Mouse (Mus musculus): Measurements from ENCODE around the gene Micu1. TPM values are rescaled to one million over a fixed set of nuclear protein-coding genes. Genes with fewer than 3 reads are reported as not detected.

Gene Micu1
- polyA plus RNA-seq, 1 experiment = 74.1 TPM

DNA sequence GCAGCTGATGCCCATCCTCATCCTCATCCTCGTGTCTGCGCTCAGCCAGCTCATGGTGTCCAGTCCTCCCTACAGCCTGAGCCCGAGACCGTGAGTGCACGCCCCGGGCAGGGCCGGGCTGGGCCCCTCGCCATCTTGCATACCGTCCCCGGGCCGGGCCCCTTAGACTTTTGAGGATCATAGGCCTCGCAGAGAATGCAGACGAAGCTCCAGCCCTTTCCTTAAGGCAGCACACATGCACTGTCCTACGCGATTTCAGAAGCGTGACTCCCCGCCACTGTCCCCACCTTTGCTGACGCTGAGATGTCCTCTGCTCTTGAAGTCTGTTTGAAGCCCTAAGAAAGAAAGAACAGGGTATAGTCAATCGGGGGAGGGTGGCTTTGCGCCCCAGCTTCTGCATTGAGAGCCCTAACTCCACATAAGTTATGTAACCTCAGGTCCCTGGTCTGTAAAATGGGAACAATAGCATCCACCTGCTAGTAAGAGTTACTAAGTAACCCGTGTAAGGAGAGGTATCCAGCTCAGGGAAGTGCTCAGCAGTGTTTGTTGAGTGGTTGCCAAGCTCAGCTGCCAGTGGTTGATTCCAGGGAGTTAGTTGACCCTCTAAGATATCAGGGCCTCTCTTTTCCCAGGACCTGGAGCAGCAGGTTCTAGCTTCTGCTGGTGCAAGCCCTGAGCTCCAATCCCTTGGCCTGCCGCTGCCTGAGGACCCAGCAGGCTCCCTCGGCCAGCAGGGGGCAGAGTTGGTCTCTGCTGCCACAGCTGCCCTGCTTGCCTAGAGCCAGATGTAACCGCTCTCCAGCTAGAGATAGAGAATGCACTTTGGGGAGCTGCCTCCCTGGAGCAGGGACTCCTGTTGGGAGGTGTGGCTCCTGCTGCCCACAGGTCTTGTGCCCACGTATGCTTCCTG is 192.2 kb downstream of the Micu1 start:
- Histone ChIP-seq H3K4me1 (ENCODE audit: control insufficient read depth, insufficient read depth, low read length) (peaks cover 11% of the 10 kb centered on the region), H3K27ac (ENCODE audit: insufficient read depth, low read length) (no peak overlapping the region), H3K4me3 (ENCODE audit: insufficient read depth, low read length) (no peak overlapping the region)
- TF ChIP-seq CTCF (IDR thresholded peaks at IDR 0.05; ENCODE audit: borderline replicate concordance, insufficient read depth, low read length) (peak; percentile 99), POLR2A (IDR thresholded peaks at IDR 0.05; ENCODE audit: low read depth, low read length) (no peak)

- TF ChIP-seq CTCF (IDR thresholded peaks at IDR 0.05; ENCODE audit: borderline replicate concordance, insufficient read depth, low read length) = no peak
- no peak for TF ChIP-seq POLR2A (IDR thresholded peaks at IDR 0.05; ENCODE audit: low read depth, low read length)
- Histone ChIP-seq H3K4me1 (ENCODE audit: control insufficient read depth, insufficient read depth, low read length) (peaks cover 17% of the 10 kb centered on the region), H3K27ac (ENCODE audit: insufficient read depth, low read length) (no peak overlapping the region), H3K4me3 (ENCODE audit: insufficient read depth, low read length) (no peak overlapping the region)
Measured at GRCm38 (mm10) chr10:59895460-59896186, 193.3 kb downstream of the Micu1 start.

DNA sequence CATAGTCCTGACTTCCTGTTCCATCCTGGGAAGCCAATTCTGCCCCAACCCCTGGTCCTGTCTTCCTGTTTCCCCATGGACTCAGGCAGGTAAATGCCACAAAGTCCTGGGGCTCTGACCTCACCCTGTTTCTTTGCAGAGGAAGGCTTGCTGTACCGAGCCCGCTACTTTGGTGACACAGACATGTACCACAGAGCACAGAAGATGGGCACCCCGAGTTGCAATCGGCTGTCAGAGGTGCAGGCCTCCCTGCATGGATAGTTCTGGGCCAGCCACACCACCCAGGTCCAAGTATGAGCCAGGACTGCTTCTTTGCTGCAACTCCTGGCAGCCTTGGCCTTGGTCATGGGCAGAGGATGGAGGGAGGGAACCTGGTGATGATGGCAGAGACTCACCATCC is 193.9 kb downstream of the Micu1 start:
- TF ChIP-seq POLR2A (IDR thresholded peaks at IDR 0.05; ENCODE audit: low read depth, low read length) (no peak), CTCF (IDR thresholded peaks at IDR 0.05; ENCODE audit: borderline replicate concordance, insufficient read depth, low read length) (no peak)
- H3K4me1 ChIP-seq (ENCODE audit: control insufficient read depth, insufficient read depth, low read length) = peaks cover 17% of the 10 kb centered on the region
- H3K27ac ChIP-seq (ENCODE audit: insufficient read depth, low read length) = no peak overlapping the region
- no peak overlapping the region for H3K4me3 ChIP-seq (ENCODE audit: insufficient read depth, low read length)

DNA sequence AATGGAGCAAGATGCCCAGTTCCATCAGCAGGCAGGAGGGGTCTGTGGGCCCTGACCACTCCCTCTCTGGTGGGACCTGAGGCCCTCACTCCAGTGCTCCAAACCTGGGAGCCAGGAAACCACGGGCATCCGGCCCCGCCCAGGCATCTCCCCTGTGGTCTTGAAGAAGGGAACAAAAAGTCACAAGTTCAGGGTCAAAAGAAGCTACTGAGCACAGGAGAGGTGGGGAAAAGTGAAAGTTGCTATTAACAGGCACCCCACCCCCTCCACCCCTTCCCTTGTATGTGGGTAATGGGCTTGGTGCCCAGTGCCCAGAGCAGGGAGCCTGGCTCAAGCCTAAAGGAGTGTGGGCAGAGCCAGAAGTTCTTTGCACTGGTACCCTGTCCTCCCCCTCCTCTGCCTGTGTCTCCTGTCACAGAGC is 194.6 kb downstream of the Micu1 start:
- Histone ChIP-seq H3K4me1 (ENCODE audit: control insufficient read depth, insufficient read depth, low read length) (peaks cover 17% of the 10 kb centered on the region), H3K4me3 (ENCODE audit: insufficient read depth, low read length) (no peak overlapping the region), H3K27ac (ENCODE audit: insufficient read depth, low read length) (peak overlapping the region; percentile 86)
- TF ChIP-seq CTCF (IDR thresholded peaks at IDR 0.05; ENCODE audit: borderline replicate concordance, insufficient read depth, low read length) = no peak
- TF ChIP-seq POLR2A (IDR thresholded peaks at IDR 0.05; ENCODE audit: low read depth, low read length) = no peak

GRCm38 (mm10) chr10:59897511-59897910 is 195.2 kb downstream of the Micu1 start:
- Histone ChIP-seq H3K27ac (ENCODE audit: insufficient read depth, low read length) (peak overlapping the region; percentile 86), H3K4me1 (ENCODE audit: control insufficient read depth, insufficient read depth, low read length) (peaks cover 17% of the 10 kb centered on the region), H3K4me3 (ENCODE audit: insufficient read depth, low read length) (no peak overlapping the region)
- TF ChIP-seq CTCF (IDR thresholded peaks at IDR 0.05; ENCODE audit: borderline replicate concordance, insufficient read depth, low read length) = no peak
- no peak for TF ChIP-seq POLR2A (IDR thresholded peaks at IDR 0.05; ENCODE audit: low read depth, low read length)

GRCm38 (mm10) chr10:59898180-59898778 is 196.0 kb downstream of the Micu1 start:
- peaks cover 17% of the 10 kb centered on the region for H3K4me1 ChIP-seq (ENCODE audit: control insufficient read depth, insufficient read depth, low read length)
- H3K4me3 ChIP-seq (ENCODE audit: insufficient read depth, low read length) = no peak overlapping the region
- H3K27ac ChIP-seq (ENCODE audit: insufficient read depth, low read length) = peak overlapping the region; percentile 15; the same call in 1 of the 2 replicates
- no peak for TF ChIP-seq CTCF (IDR thresholded peaks at IDR 0.05; ENCODE audit: borderline replicate concordance, insufficient read depth, low read length)
- no peak for TF ChIP-seq POLR2A (IDR thresholded peaks at IDR 0.05; ENCODE audit: low read depth, low read length)

GRCm38 (mm10) chr10:59898935-59899334 is 196.7 kb downstream of the Micu1 start:
- Histone ChIP-seq H3K4me1 (ENCODE audit: control insufficient read depth, insufficient read depth, low read length) (peaks cover 17% of the 10 kb centered on the region), H3K4me3 (ENCODE audit: insufficient read depth, low read length) (no peak overlapping the region), H3K27ac (ENCODE audit: insufficient read depth, low read length) (peak overlapping the region; percentile 90)
- TF ChIP-seq POLR2A (IDR thresholded peaks at IDR 0.05; ENCODE audit: low read depth, low read length) (no peak), CTCF (IDR thresholded peaks at IDR 0.05; ENCODE audit: borderline replicate concordance, insufficient read depth, low read length) (no peak)

- H3K4me1 ChIP-seq (ENCODE audit: control insufficient read depth, insufficient read depth, low read length) = peaks cover 17% of the 10 kb centered on the region
- H3K4me3 ChIP-seq (ENCODE audit: insufficient read depth, low read length) = no peak overlapping the region
- peak overlapping the region; percentile 91 for H3K27ac ChIP-seq (ENCODE audit: insufficient read depth, low read length)
- TF ChIP-seq POLR2A (IDR thresholded peaks at IDR 0.05; ENCODE audit: low read depth, low read length) (peak; percentile 78), CTCF (IDR thresholded peaks at IDR 0.05; ENCODE audit: borderline replicate concordance, insufficient read depth, low read length) (no peak)
Measured at GRCm38 (mm10) chr10:59899341-59900173, 197.3 kb downstream of the Micu1 start.

DNA sequence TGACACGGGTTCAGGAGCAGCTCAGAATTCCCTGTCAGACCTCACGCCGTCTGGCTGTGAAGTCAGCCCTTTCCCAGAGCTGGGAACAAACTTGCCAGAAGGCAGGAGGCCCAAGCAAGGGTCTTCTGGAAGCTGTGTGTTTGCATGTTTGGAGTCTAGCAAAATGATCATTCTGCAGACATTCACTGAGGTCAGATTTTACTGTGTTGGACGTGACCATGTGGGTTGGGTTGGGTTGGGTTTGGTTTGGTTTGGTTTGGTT is 197.8 kb downstream of the Micu1 start:
- no peak for TF ChIP-seq CTCF (IDR thresholded peaks at IDR 0.05; ENCODE audit: borderline replicate concordance, insufficient read depth, low read length)
- H3K4me3 ChIP-seq (ENCODE audit: insufficient read depth, low read length) = no peak overlapping the region

More for the DNA sequence above, 197.8 kb downstream of the Micu1 start:
- peak overlapping the region; percentile 91 for H3K27ac ChIP-seq (ENCODE audit: insufficient read depth, low read length)
- peaks cover 17% of the 10 kb centered on the region for H3K4me1 ChIP-seq (ENCODE audit: control insufficient read depth, insufficient read depth, low read length)
